ENCODE assay signal across 27 mouse cellular contexts in the genomic region with DNA sequence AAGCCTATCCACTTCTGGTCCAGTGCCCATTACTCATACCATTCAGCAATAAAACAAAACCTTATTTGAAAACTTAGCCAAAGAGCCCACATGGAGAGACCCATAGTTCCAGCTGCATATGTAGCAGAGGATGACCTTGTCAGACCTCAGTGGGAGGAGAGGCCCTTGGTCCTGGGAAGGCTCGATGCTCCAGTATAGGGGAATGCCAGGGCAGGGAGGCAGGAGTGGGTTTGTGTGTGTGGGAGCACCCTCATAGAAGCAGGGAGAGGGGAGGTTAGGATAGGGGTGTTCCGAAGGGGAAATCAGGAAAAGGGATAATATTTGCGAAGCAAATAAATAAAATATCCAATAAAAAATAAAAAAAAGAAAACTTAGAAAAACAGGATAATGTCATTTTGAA.
"Had no signal": no experiment of that assay in that cellular context is flagged by ENCODE, and none has a peak within 500 bp of the region (broad histone marks: within the 10 kb centered on the region; RNA-seq: fewer than 3 reads in every experiment).

No protein-coding gene starts in this region.

- H3K4me3 ChIP-seq: embryonic facial prominence, embryonic 10.5 days; embryonic facial prominence, embryonic 12.5 days; embryonic facial prominence, embryonic 13.5 days; embryonic facial prominence, embryonic 15.5 days; erythroblast, embryonic 14.5 days; forebrain, embryonic 15.5 days; gastrocnemius, adult 2 months; heart, adult 2 months had no signal

- H3K4me1 ChIP-seq: embryonic facial prominence, embryonic 10.5 days; embryonic facial prominence, embryonic 12.5 days; embryonic facial prominence, embryonic 13.5 days; embryonic facial prominence, embryonic 15.5 days; forebrain, embryonic 15.5 days had no signal

- H3K27me3 ChIP-seq: embryonic facial prominence, embryonic 12.5 days; embryonic facial prominence, embryonic 13.5 days; embryonic facial prominence, embryonic 15.5 days; forebrain, embryonic 15.5 days had no signal

- H3K9ac ChIP-seq: embryonic facial prominence, embryonic 12.5 days; embryonic facial prominence, embryonic 13.5 days; embryonic facial prominence, embryonic 15.5 days; forebrain, embryonic 15.5 days; forebrain, postnatal 0 days had no signal

- H3K9me3 ChIP-seq: embryonic facial prominence, embryonic 10.5 days; embryonic facial prominence, embryonic 12.5 days; embryonic facial prominence, embryonic 13.5 days; embryonic facial prominence, embryonic 15.5 days; forebrain, embryonic 15.5 days had no signal

- ATAC-seq: forebrain, embryonic 14.5 days; forebrain, embryonic 15.5 days; forebrain, embryonic 16.5 days; forebrain, postnatal 0 days had no signal

- H3K27ac ChIP-seq: embryonic facial prominence, embryonic 10.5 days; embryonic facial prominence, embryonic 12.5 days; embryonic facial prominence, embryonic 13.5 days; embryonic facial prominence, embryonic 15.5 days; forebrain, embryonic 15.5 days; gastrocnemius, adult 2 months; heart, adult 2 months had no signal

- H3K4me2 ChIP-seq: embryonic facial prominence, embryonic 12.5 days; embryonic facial prominence, embryonic 13.5 days; embryonic facial prominence, embryonic 15.5 days; forebrain, embryonic 15.5 days had no signal

- DNase-seq: cerebellum, adult 18-20 months; cerebellum, adult 2 months; cerebellum, adult 8-10 months; cerebellum, adult 9-10 months; cerebellum, adult 9-11 months; cerebellum, postnatal 10 days; cerebellum, postnatal 14 days; cerebellum, postnatal 25 days; cerebellum, postnatal 36 days; embryo, embryonic 11 days; forebrain, postnatal 0 days; gastrocnemius, adult 2 months; gastrocnemius, postnatal 10 days; gastrocnemius, postnatal 14 days; gastrocnemius, postnatal 25 days; gastrocnemius, postnatal 36 days; heart, adult 11 months; heart, adult 18-20 months; heart, adult 2 months had no signal

- H3K36me3 ChIP-seq: embryonic facial prominence, embryonic 10.5 days; embryonic facial prominence, embryonic 12.5 days; embryonic facial prominence, embryonic 13.5 days; embryonic facial prominence, embryonic 15.5 days; forebrain, embryonic 15.5 days had no signal
